Mouse (Mus musculus) cerebellum, adult 9-11 months (tissue): ENCODE data around the gene 4930595D18Rik.

Experiments
- DNase-seq: peaks from one replicate; pipeline ENCODE4 v3.0.0; 2022

The 4930595D18Rik gene

DNA sequence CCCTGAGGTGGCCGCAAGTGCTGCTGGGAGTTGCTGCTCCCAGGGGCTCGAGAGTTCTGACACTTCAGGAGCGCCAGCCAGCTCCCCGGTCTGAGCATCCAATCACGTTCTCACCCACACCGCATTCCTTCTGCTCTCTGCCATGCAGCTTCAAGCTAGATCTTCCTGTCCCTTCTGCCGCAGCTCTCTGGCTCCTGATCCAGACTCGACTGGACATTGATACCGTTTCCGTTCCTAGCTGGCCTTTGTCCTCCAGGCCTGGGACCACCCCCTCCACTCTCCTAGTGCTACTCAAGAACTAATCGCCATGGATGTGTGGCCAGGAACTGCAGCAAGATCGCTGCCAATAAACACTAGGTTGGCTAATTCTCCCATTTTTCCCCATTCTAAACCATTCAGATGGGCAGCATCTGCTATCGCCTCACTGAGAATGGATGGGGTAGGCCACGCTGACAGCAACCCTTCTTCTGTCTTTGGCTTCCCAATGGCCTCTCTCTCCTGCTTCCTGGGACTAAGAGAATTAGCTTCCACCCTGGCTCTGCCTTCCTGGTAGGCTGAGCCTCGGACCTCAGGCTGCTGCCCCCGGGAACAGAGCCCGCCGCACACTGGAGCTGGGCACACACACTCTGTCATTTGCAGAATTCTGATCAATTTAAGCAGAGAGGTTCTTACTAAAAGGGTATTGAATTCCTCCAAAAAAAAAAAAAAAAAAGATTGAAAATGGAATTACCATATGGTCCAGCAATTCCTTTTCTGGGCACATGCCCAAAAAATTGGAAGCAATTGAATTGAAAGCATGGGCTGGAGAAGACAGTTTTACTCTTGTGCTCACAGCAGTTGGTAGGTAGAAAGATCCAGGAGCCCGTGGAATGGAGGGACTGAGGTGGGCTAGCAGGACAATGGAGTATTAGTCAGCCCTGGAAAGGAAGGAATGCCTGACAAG, 49.2 kb downstream of the 4930595D18Rik start:
- no peak for DNase-seq

DNA sequence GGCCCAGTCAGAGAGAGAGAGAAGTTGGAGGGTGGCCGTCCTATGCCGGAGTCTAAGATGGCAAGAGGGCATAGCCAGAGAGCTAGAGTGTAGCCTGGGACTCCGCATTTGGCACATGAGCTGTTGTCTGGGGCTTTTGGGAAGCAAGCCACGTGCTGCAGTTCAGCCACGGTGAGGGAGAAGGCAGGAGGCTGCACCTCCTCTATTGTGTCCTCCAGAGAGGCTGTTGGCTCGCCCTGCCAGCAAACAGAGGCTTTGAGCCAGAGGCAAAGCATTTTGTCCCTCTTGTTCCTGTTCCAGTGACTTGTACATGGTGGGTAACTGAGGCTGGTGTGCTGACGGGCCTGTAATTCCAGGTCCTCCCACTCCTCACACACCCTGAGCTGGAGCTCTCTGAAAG, 50.1 kb downstream of the 4930595D18Rik start:
- DNase-seq, result peak; percentile 53

DNA sequence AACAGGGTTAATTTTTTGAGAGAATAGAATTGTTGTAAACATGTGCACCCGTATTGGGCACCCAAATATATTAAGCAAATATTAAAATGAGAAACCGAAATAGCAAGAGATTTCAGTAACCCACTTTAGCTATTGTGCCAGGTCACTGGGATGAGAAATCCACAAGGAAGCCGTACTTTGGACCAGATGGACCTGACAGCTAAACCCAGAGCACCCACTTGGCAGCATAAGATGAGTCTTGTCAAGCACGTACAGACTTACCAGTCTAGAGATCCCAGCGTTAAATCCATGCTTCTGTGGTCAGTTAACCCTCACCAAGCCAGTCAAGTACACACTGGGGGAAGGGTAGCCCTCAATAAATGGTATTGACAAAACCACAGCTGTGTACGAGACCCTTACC, 58.6 kb downstream of the 4930595D18Rik start:
- no peak for DNase-seq

DNA sequence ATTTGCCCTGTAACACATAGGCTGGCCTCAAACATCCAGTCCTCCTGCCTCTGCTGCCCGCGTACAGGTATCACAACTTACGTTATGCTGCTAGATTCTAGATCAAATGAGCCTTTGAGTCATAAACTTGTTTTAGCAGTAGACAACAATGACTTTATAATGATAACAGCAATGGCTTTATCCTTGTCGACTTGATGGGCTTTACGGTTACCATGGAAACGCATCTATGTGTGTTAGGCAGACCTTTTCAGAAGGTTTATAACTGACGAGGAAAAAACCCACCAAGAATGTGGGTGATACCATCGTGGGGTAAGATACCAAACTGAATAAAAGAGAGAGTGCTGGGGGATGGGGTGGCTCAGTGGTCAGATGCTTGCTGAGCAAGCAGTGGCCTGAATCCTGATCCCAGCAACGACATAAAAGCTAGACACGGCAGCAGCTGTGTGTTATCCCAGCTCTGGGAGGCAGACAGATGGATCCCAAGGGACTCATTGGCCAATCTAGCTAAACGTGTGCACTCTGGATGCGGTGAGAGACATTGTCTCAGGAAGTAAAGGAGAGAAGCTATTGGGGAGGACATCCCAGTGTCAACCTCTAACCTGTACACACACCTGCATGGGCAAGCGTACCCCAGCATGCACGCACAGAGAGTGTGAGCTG, 59.6 kb downstream of the 4930595D18Rik start:
- DNase-seq, result no peak

DNA sequence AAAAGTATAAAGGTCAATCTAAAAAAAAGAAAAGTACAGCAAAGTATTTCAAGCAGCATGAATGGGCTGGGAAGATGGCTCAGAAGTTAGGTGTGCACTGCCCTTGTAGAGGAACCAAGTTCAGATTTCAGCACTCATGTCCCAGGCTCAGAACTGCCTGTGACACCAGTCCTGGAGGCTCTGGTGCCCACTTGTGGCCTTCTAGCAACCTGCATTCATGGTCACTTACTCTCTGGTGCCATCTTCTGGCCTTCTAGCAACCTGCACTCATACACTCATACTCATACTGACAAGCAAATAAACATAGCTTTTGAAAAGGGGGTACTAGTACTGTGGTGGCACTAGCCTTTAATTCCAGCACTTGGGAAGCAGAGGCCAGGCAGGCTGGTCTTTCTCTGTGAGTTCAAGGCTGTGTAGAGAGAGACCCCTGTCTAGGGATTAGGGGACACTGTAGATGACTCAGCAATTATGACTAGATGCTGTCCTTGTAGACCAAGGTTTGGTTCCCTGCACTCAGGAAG, 61.9 kb downstream of the 4930595D18Rik start:
- no peak for DNase-seq

DNA sequence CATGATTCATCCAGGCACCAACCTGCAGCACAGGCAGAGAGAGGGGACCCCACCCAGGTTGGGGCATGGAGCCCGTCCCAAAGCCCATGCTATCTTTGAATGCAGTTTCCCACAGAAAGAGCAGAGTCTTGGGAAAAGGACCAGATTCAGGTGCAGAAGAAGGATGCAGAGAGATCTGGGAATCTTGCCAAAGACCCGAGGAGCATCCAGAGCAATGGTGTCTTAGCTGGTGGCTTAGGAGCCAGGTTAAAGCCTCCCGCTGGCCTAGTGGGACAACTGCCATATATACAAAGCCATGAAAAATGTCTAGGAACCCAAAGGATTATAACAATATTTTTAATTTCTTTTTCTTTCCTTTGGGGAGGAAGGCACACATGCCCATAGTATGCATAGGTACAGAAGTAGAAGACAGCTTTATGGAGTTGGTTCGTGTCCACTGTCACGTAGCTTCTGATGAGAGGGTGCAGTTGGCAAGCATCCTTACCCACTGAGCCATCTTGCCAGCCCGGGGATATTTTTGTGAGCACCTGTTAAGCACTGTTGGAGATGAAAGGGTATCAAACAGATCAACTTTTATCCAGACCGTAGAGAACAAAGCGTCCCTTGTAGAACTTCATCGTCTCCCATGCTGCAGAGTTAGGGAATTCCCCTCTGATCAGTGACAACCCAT, 63.2 kb downstream of the 4930595D18Rik start:
- DNase-seq, result peak; percentile 74

DNA sequence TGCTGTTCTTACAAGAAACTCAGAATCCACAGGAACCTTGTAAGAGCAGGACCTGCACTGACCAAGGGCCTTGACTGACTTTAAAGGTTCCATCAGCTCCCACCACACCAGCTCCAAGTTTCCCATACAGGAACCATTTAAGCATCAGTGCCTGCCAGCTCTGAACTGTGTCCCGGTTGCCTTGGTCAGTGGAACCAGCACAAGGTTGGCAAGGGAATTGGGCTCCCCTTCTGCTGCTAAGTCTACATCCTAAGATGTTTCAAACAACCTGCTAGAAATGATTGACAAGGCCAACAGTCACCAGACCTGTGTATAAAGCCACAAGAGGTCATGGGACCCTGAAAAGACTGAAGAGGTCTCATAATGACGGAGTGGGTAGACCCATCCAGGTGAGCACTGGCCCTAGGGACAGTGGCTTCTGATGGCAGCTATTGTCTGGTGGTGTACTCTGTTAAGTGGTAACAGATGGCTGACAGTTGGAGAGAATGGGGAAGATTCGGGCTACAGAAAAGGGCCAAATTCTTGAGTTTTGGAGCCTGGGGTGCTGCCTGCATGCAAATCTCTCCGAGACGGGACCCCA, 64.7 kb downstream of the 4930595D18Rik start:
- DNase-seq, result peak; percentile 64

DNA sequence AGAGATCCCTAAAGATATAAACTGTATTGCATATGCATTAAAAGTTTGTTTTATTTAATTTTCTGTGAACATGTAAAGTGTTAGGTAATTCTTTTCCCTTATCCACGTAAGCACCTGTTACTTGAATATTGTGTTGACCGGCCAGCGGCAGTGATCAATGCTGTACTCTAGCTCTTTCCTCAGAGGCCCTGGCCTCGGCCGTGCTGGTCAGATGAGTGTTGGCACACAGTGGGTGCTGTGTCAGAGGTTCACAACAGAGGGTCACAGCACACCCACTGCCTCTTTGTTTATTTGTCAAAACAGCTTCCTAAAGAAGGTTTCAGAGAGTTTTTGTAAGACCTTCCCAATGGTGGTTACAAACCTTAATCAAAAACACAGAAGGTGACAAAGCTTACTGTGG, 69.7 kb downstream of the 4930595D18Rik start:
- DNase-seq, result no peak

DNA sequence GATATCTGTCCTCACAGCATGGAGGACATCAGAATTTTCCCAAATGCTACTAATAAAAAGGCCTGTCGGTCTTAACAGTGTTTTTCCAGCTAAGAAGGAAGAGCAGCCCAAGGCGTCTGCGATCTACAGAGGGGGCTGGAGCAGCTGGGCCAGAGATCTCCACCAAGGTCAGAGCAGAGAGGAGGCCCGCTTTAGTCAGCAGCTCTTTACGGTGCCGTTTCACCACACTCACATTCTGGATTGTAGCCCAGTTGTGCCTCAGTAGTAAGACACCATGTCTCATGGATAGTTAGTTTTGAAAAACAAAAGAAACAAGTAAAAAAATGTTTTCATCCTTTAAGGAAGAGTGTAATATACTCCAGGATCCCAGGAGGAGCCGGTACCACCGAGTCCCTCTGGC, 73.1 kb downstream of the 4930595D18Rik start:
- no peak for DNase-seq
